Mouse (Mus musculus): ENCODE data around the gene Ptprcap.

- TF ChIP-seq POLR2A (IDR thresholded peaks at IDR 0.05; ENCODE audit: control insufficient read depth, extremely low read depth, insufficient read depth, low read length, poor library complexity): no peak
- no peak for TF ChIP-seq CTCF (IDR thresholded peaks at IDR 0.05; ENCODE audit: borderline replicate concordance, control insufficient read depth, extremely low read depth, insufficient read depth, low read length, poor library complexity)
Observed at GRCm38 (mm10) chr19:4147022-4147405, 6.4 kb upstream of the Ptprcap start.

Data from thymus, adult 2 months (tissue).